Mouse (Mus musculus) cortical plate, adult 2 months (tissue): ENCODE measurements around the gene Nfic.

ENCODE experiments used
- CTCF ChIP-seq: fragments of 200-500 bp; IDR thresholded peaks from 2 replicates; pipeline ENCODE4 v1.5.1; 2011; ENCODE audit warnings: mild to moderate bottlenecking, control low read depth, low read length; ENCODE audit not compliant: insufficient read depth; ENCODE audit errors: extremely low read depth
- POLR2A ChIP-seq: fragments of 200-500 bp; IDR thresholded peaks from 2 replicates; pipeline ENCODE4 v1.6.1; 2011; ENCODE audit warnings: mild to moderate bottlenecking, low read length, control low read depth; ENCODE audit not compliant: insufficient read depth; ENCODE audit errors: extremely low read depth

- TF ChIP-seq CTCF (no peak), POLR2A (no peak)
These were observed 59.6 kb downstream of the Nfic start for GRCm38 (mm10) chr10:81395865-81396264.
